Mouse (Mus musculus) retina, adult 2 months (tissue): Measurements from ENCODE around the gene Tpm1.

Experiments used
- DNase-seq: peaks from one replicate; pipeline ENCODE4 v3.0.0-alpha.2; 2012; ENCODE audit warnings: low read depth, low spot score

The Tpm1 gene

GRCm38 (mm10) chr9:66988198-66988887 is 60.9 kb downstream of the Tpm1 start:
- no peak for DNase-seq

- DNase-seq = no peak
Observed at GRCm38 (mm10) chr9:66985377-66985776, 63.8 kb downstream of the Tpm1 start.

GRCm38 (mm10) chr9:66982085-66982484 is 67.1 kb downstream of the Tpm1 start:
- no peak for DNase-seq

- DNase-seq = peak; percentile 29
Observed at GRCm38 (mm10) chr9:66980458-66980857, 68.7 kb downstream of the Tpm1 start.

GRCm38 (mm10) chr9:66978468-66978867 is 70.7 kb downstream of the Tpm1 start:
- no peak for DNase-seq

GRCm38 (mm10) chr9:66977982-66978381 is 71.2 kb downstream of the Tpm1 start:
- no peak for DNase-seq

- no peak for DNase-seq
Observed at GRCm38 (mm10) chr9:66977121-66977520, 72.1 kb downstream of the Tpm1 start.

- DNase-seq = peak; percentile 79
Observed at GRCm38 (mm10) chr9:66975239-66975645, 74.0 kb downstream of the Tpm1 start, which contains the start of gene Lactb. Gene Lactb (minus strand): TSS chr9:66975484.

- DNase-seq = peak; percentile 8
Observed at GRCm38 (mm10) chr9:66974721-66975225, 74.4 kb downstream of the Tpm1 start.
